In the genomic region with DNA sequence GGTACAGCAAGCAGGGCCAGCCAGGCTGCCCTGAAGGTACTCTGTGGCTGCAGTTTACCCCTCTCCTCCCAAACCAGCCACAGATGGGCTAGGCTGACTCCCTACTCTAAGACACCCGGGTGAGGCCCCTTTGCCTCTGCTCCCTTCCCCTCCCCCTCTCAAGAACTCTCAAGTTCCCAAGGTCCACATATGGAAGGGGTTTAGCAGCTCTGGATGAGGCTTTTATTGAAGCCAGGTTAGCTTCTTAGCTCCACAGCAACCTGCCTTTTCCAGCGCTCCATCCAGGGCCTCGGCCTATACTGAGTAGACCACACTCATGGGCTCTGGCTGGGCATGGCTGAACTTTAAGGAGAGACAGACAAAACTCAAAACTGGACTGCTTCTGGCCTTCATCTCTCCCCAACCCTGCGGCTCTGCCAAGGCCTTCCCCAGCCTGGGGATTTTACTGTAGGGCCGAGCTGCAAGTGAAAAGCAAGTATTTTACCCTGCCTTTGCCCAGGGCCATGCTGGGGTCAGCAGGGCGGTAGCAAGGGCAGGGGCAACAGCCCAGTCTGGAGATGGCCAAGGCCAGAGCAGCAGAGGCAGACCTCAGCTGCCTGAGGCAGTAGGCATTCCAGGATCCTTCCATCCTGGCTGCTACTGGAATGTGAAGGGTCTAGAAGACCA, we compare ENCODE assay signal across 10 mouse cellular contexts. TPM values are rescaled to one million over a fixed set of nuclear protein-coding genes. Genes with fewer than 3 reads are reported as not detected.
A peak's percentile ranks its signal among the peaks of the same experiment; 100 is the strongest.
DNase-seq lines count a peak whose midpoint lies in the region; ATAC-seq and TF ChIP-seq lines count a peak whose summit lies in the region.
"Had no signal": no experiment of that assay in that cellular context is flagged by ENCODE, and none has a peak within 500 bp of the region (broad histone marks: within the 10 kb centered on the region; RNA-seq: fewer than 3 reads in every experiment).

No protein-coding gene starts in this region.

- H3K9me3 ChIP-seq in kidney, postnatal 0 days (replicated peaks; ENCODE audit: low read length) = no peaks in the 10 kb centered on the region
- no peaks in the 10 kb centered on the region for H3K9me3 ChIP-seq in kidney, embryonic 14.5 days (ENCODE audit: control insufficient read depth, low read length)
- no peaks in the 10 kb centered on the region for H3K9me3 ChIP-seq in forebrain, embryonic 15.5 days
- H3K9me3 ChIP-seq in limb, embryonic 10.5 days (replicated peaks) = no peaks in the 10 kb centered on the region
- no peaks in the 10 kb centered on the region for H3K9me3 ChIP-seq in stomach, embryonic 14.5 days (ENCODE audit: control insufficient read depth, low read depth, low read length)
- H3K9me3 ChIP-seq: G1E had no signal

- no peaks in the 10 kb centered on the region for H3K4me1 ChIP-seq in kidney, postnatal 0 days (replicated peaks; ENCODE audit: insufficient read depth, low read length)
- peaks cover 3% of the 10 kb centered on the region; the same call in 1 of the 2 replicates for H3K4me1 ChIP-seq in kidney, embryonic 14.5 days (ENCODE audit: control insufficient read depth, insufficient read depth, low read length)
- peaks cover 4% of the 10 kb centered on the region; the same call in 1 of the 2 replicates for H3K4me1 ChIP-seq in forebrain, embryonic 15.5 days
- H3K4me1 ChIP-seq in limb, embryonic 10.5 days = peaks cover 63% of the 10 kb centered on the region
- peaks cover 27% of the 10 kb centered on the region for H3K4me1 ChIP-seq in stomach, embryonic 14.5 days (ENCODE audit: control insufficient read depth, insufficient read depth, low read length)

- H3K4me3 ChIP-seq in kidney, postnatal 0 days (replicated peaks; ENCODE audit: low read depth, low read length) = no peak overlapping the region
- H3K4me3 ChIP-seq in kidney, embryonic 14.5 days (ENCODE audit: low read length) = no peak overlapping the region
- no peak overlapping the region for H3K4me3 ChIP-seq in forebrain, embryonic 15.5 days
- peak overlapping the region; percentile 32 for H3K4me3 ChIP-seq in limb, embryonic 10.5 days
- no peak overlapping the region for H3K4me3 ChIP-seq in stomach, embryonic 14.5 days (ENCODE audit: low read depth, low read length)

- TF ChIP-seq CTCF in kidney, postnatal 0 days (IDR thresholded peaks at IDR 0.05; ENCODE audit: low read depth) = no peak

- DNase-seq in kidney, postnatal 0 days (ENCODE audit: low spot score) = no peak
- DNase-seq in limb, embryonic 10.5 days (ENCODE audit: low spot score) = peak; percentile 73
- no peak for DNase-seq in thymus, postnatal 14 days
- no peak for DNase-seq in gastrocnemius, postnatal 10 days
- DNase-seq: thymus, adult 18-20 months had no signal

- 54% methylated on average over 6 of the region's 6 CpGs for WGBS in kidney, postnatal 0 days
- 57% methylated on average over 6 of the region's 6 CpGs for WGBS in kidney, embryonic 14.5 days
- 76% methylated on average over 6 of the region's 6 CpGs for WGBS in forebrain, embryonic 15.5 days
- WGBS in limb, embryonic 10.5 days = 26% methylated on average over 6 of the region's 6 CpGs
- WGBS in stomach, embryonic 14.5 days = 75% methylated on average over 6 of the region's 6 CpGs

- no peak overlapping the region for H3K4me2 ChIP-seq in kidney, postnatal 0 days (ENCODE audit: low read length)
- H3K4me2 ChIP-seq in kidney, embryonic 14.5 days (replicated peaks; ENCODE audit: low read depth, low read length) = no peak overlapping the region
- H3K4me2 ChIP-seq in forebrain, embryonic 15.5 days (replicated peaks) = no peak overlapping the region
- no peak overlapping the region for H3K4me2 ChIP-seq in stomach, embryonic 14.5 days (replicated peaks; ENCODE audit: low read depth, low read length)

- H3K27me3 ChIP-seq in kidney, postnatal 0 days (ENCODE audit: insufficient read depth, low read length) = no peaks in the 10 kb centered on the region
- H3K27me3 ChIP-seq in kidney, embryonic 14.5 days (ENCODE audit: control insufficient read depth, insufficient read depth, low read length) = no peaks in the 10 kb centered on the region
- no peaks in the 10 kb centered on the region for H3K27me3 ChIP-seq in forebrain, embryonic 15.5 days
- no peaks in the 10 kb centered on the region for H3K27me3 ChIP-seq in limb, embryonic 10.5 days (ENCODE audit: low read depth, poor library complexity, severe bottlenecking)
- H3K27me3 ChIP-seq in stomach, embryonic 14.5 days (ENCODE audit: control insufficient read depth, insufficient read depth, low read length) = no peaks in the 10 kb centered on the region

- H3K27ac ChIP-seq in kidney, postnatal 0 days = no peak overlapping the region
- H3K27ac ChIP-seq in kidney, embryonic 14.5 days (ENCODE audit: low read depth, low read length) = no peak overlapping the region
- H3K27ac ChIP-seq in forebrain, embryonic 15.5 days (replicated peaks) = peak overlapping the region; percentile 22; the same call in 1 of the 2 replicates
- H3K27ac ChIP-seq in limb, embryonic 10.5 days = peak overlapping the region; percentile 93
- 0 out of 2 replicates have a peak overlapping the region, but pooled peaks have one; percentile 52 for H3K27ac ChIP-seq in stomach, embryonic 14.5 days (ENCODE audit: low read length)

- peaks cover 23% of the 10 kb centered on the region; the same call in 1 of the 2 replicates for H3K36me3 ChIP-seq in kidney, postnatal 0 days (ENCODE audit: insufficient read depth, low read length)
- H3K36me3 ChIP-seq in kidney, embryonic 14.5 days (ENCODE audit: control insufficient read depth, insufficient read depth, low read length) = peaks cover 25% of the 10 kb centered on the region
- peaks cover 13% of the 10 kb centered on the region; the same call in 1 of the 2 replicates for H3K36me3 ChIP-seq in forebrain, embryonic 15.5 days
- H3K36me3 ChIP-seq in limb, embryonic 10.5 days = peaks cover 33% of the 10 kb centered on the region
- peaks cover 8% of the 10 kb centered on the region for H3K36me3 ChIP-seq in stomach, embryonic 14.5 days (ENCODE audit: control insufficient read depth, insufficient read depth, low read length)
- H3K36me3 ChIP-seq: G1E had no signal

- ATAC-seq in kidney, postnatal 0 days (replicated peaks; ENCODE audit: low FRiP score, low read depth) = no peak
- no peak for ATAC-seq in kidney, embryonic 14.5 days (ENCODE audit: low FRiP score, low TSS enrichment)
- ATAC-seq in forebrain, embryonic 15.5 days (replicated peaks) = no peak
- ATAC-seq in stomach, embryonic 14.5 days (ENCODE audit: insufficient number of reproducible peaks, insufficient read depth, low FRiP score, low read depth) = no peak
- ATAC-seq: lung, postnatal 0 days had no signal

- 0 out of 2 replicates have a peak overlapping the region, but pooled peaks have one; percentile 3 for H3K9ac ChIP-seq in kidney, postnatal 0 days (ENCODE audit: low read depth, low read length)
- H3K9ac ChIP-seq in kidney, embryonic 14.5 days (ENCODE audit: low read depth, low read length) = no peak overlapping the region
- H3K9ac ChIP-seq in forebrain, embryonic 15.5 days (replicated peaks) = no peak overlapping the region
- no peak overlapping the region for H3K9ac ChIP-seq in stomach, embryonic 14.5 days (replicated peaks; ENCODE audit: low read depth, low read length)

RNA-seq across cellular contexts. Expression of a gene that starts 23.3 kb away (rescaled TPM):
- 122 and 128 TPM in 2 replicates for polyA plus RNA-seq in kidney, postnatal 0 days (2015; fragmentation: Nextera tagmentation; extraction: Ambion mirVana)
- polyA plus RNA-seq in kidney, embryonic 14.5 days (2014; fragmentation: Nextera tagmentation; extraction: Ambion mirVana) = 113 and 139 TPM in 2 replicates
- 93.3 and 106 TPM in 2 replicates for polyA plus RNA-seq in forebrain, embryonic 15.5 days (2015; fragmentation: Nextera tagmentation; extraction: Ambion mirVana)
- polyA plus RNA-seq in limb, embryonic 10.5 days (2016; fragmentation: Nextera tagmentation; extraction: Ambion mirVana) = 144 and 147 TPM in 2 replicates
- polyA plus RNA-seq in stomach, embryonic 14.5 days (2014; fragmentation: Nextera tagmentation; extraction: Ambion mirVana) = 115 and 117 TPM in 2 replicates
- total RNA-seq in gastrocnemius, postnatal 10 days (2021) = 10 to 100 TPM; 40.1 to 55.2 TPM

RNA-seq across cellular contexts. Expression of a gene that starts 31.2 kb away (rescaled TPM):
- polyA plus RNA-seq in kidney, postnatal 0 days (2015; fragmentation: Nextera tagmentation; extraction: Ambion mirVana) = 23.7 and 26.0 TPM in 2 replicates
- 29.3 and 38.0 TPM in 2 replicates for polyA plus RNA-seq in kidney, embryonic 14.5 days (2014; fragmentation: Nextera tagmentation; extraction: Ambion mirVana)
- 15.4 and 19.9 TPM in 2 replicates for polyA plus RNA-seq in forebrain, embryonic 15.5 days (2015; fragmentation: Nextera tagmentation; extraction: Ambion mirVana)
- 53.3 and 55.7 TPM in 2 replicates for polyA plus RNA-seq in limb, embryonic 10.5 days (2016; fragmentation: Nextera tagmentation; extraction: Ambion mirVana)
- polyA plus RNA-seq in stomach, embryonic 14.5 days (2014; fragmentation: Nextera tagmentation; extraction: Ambion mirVana) = 50.4 and 50.5 TPM in 2 replicates
- 10 to 100 TPM; 37.3 to 38.0 TPM for total RNA-seq in gastrocnemius, postnatal 10 days (2021)

Comparison
In these comparisons a context has a peak if more than half of its experiments do, and no peak if none do; other contexts are left out.
1. H3K27ac ChIP-seq: peak in forebrain, embryonic 15.5 days (single experiment), limb, embryonic 10.5 days (single experiment) and stomach, embryonic 14.5 days (single experiment); none in kidney, postnatal 0 days (single experiment) and kidney, embryonic 14.5 days (single experiment).